Mouse (Mus musculus): ENCODE data around the gene Cenpi. TPM values are rescaled to one million over a fixed set of nuclear protein-coding genes. Genes with fewer than 3 reads are reported as not detected.

Gene Cenpi
- total RNA-seq, 1 experiment from 2014 or later = 3.1 TPM

DNA sequence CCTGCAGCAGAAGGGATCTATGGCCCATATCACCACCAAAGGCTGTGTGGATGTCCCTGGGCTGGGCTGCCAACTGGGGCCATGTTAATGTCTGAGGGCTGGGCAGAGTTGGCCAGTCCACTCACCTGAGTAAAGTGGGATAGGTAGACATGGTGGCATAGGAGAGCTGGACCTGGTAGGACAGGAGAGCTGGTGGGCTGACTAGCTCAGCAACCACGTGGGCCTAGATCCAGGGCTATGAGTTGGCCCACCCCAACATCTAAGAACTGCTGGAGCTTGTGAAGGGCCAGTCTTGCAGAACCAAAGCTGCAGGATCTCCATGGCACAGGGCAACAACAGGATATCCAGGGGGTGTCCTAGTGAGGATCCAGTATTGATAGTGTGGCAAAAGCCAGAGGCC lies 57.5 kb downstream of the Cenpi start:
- DNase-seq = no peak

GRCm38 (mm10) chrX:134366547-134366946 lies 58.7 kb downstream of the Cenpi start:
- DNase-seq = no peak

GRCm38 (mm10) chrX:134371279-134371678 lies 63.4 kb downstream of the Cenpi start:
- no peak for DNase-seq

- DNase-seq = no peak
Measured at GRCm38 (mm10) chrX:134374190-134374589, 66.3 kb downstream of the Cenpi start.

DNA sequence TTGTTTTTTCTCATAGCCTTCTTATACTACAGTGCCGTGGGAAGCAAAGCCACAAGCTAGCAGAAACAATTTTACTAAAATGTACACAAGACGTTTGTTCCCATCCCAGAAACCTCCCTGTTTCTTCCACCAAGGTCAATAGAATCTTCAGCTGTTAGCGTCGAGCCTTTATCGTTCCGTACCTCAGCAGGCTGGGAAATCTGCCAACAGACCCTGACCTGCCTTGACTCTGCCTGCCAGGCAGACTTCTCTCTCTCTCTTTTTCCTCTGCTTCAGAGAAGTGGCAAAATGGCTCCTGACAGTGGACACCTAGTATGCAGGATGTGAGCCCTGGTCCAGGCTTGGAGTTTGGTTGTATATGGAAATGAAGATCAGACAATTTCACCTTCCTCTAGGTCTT lies 77.0 kb downstream of the Cenpi start:
- DNase-seq = peak; percentile 19

- DNase-seq = no peak
Measured at GRCm38 (mm10) chrX:134398972-134399371, 91.1 kb downstream of the Cenpi start.

GRCm38 (mm10) chrX:134403863-134404583 lies 96.1 kb downstream of the Cenpi start, which contains the start of gene Drp2:
Gene Drp2, plus strand, starts transcription at chrX:134404551.
- DNase-seq = peak; percentile 1

DNA sequence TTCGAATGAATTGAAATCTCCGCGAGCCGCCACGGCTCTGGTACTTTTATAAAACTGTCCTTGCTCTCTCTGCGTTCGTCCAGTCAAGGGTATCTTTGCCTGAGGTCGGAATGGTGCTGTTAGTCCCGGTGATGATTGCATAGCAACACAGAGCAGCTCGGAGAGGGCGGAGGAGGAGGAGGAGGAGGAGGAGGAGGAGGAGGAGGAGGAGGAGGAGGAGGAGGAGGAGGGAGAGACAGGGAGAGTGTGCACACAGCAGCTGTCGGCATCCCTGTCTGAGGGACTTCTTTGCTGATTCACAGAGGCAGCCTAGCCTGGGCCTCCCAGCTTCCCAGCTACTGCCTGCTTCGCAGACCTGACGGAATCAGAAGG lies 96.7 kb downstream of the Cenpi start:
- no peak for DNase-seq

DNA sequence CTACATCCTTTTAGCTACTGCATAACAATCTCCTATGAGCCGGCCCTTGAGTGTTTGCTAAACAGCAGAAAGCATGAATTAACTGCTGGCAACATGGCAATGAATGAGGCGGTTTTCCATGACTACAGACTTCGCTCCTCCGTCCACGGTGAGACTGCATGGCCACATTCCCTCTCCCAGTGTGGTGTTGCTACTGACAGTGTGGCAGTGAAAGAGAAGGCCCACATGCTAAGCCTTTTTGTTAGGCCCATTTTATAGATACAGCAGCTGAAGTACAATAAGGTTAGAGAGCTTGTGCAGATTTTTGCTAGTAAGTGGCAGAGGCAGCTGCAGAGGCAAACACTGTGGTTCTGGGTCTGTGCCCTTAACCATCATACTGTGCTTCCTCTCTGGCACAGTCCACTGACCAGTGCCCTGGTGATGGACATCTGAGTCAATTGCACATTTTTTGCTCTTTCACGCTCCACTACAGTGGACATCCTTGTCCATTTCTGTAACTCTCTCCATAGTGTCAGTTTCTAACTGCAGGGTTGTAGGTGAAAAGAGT lies 101.5 kb downstream of the Cenpi start:
- DNase-seq = no peak

GRCm38 (mm10) chrX:134412096-134412495 lies 104.2 kb downstream of the Cenpi start:
- DNase-seq = no peak

Other genes with a start within 250 kb of the Cenpi start
- 32.5 and 46.5 TPM in 2 replicates for gene Cstf2, start 248.9 kb upstream of the Cenpi start, total RNA-seq (2021)
- 1.7 and 2.1 TPM in 2 replicates for gene Xkrx, start 146.0 kb upstream of the Cenpi start, total RNA-seq (2021)
- gene Arl13a, start 120.6 kb upstream of the Cenpi start, total RNA-seq (2021) = not detected in 2 replicates
- 0.79 TPM in 1 of 2 replicates, not detected in the other for gene Nox1, start 86.1 kb upstream of the Cenpi start, total RNA-seq (2021)
- gene Trmt2b, start 31.1 kb upstream of the Cenpi start, total RNA-seq (2021) = 32.6 and 39.3 TPM in 2 replicates
- 216 and 250 TPM in 2 replicates for gene Tmem35a, start 12.9 kb upstream of the Cenpi start, total RNA-seq (2021)
- gene Drp2, start 96.5 kb downstream of the Cenpi start, total RNA-seq (2021) = 0.19 and 0.49 TPM in 2 replicates
- not detected in 2 replicates for gene Taf7l, start 168.4 kb downstream of the Cenpi start, total RNA-seq (2021)
- gene Timm8a1, start 233.8 kb downstream of the Cenpi start, total RNA-seq (2021) = 30.7 and 34.1 TPM in 2 replicates

Measured in adrenal gland, postnatal 25 days (tissue).